ENCODE assay signal across 13 mouse cellular contexts in genomic region chr4:63480845-63481167, GRCm38 (mm10). TPM values are rescaled to one million over a fixed set of nuclear protein-coding genes. Genes with fewer than 3 reads are reported as not detected.
DNase-seq lines count a peak whose midpoint lies in the region; ATAC-seq and TF ChIP-seq lines count a peak whose summit lies in the region.
"Had no signal": no experiment of that assay in that cellular context is flagged by ENCODE, and none has a peak within 500 bp of the region (broad histone marks: within the 10 kb centered on the region; RNA-seq: fewer than 3 reads in every experiment).

No protein-coding gene starts in this region.

- 0 out of 2 replicates have a peak, but pooled peaks have one; percentile 14 for TF ChIP-seq POLR2A in thymus, adult 2 months (IDR thresholded peaks at IDR 0.05; ENCODE audit: control insufficient read depth, extremely low read depth, insufficient read depth, low read length, poor library complexity)

- H3K4me3 ChIP-seq in forebrain, embryonic 12.5 days (replicated peaks): no peak overlapping the region
- no peak overlapping the region for H3K4me3 ChIP-seq in forebrain, embryonic 13.5 days
- no peak overlapping the region for H3K4me3 ChIP-seq in kidney, postnatal 0 days (replicated peaks; ENCODE audit: low read depth, low read length)
- H3K4me3 ChIP-seq in thymus, adult 2 months (ENCODE audit: control insufficient read depth, insufficient read depth, low read length): no peak overlapping the region
- H3K4me3 ChIP-seq: gastrocnemius, adult 2 months had no signal

- H3K36me3 ChIP-seq in forebrain, embryonic 12.5 days (replicated peaks): no peaks in the 10 kb centered on the region
- no peaks in the 10 kb centered on the region for H3K36me3 ChIP-seq in forebrain, embryonic 13.5 days (ENCODE audit: poor library complexity, severe bottlenecking)
- no peaks in the 10 kb centered on the region for H3K36me3 ChIP-seq in kidney, postnatal 0 days (ENCODE audit: insufficient read depth, low read length)
- H3K36me3 ChIP-seq in thymus, adult 2 months (ENCODE audit: control insufficient read depth, insufficient read depth, low read length): no peaks in the 10 kb centered on the region

- H3K4me1 ChIP-seq in forebrain, embryonic 12.5 days: peaks cover 31% of the 10 kb centered on the region
- peaks cover 6% of the 10 kb centered on the region; the same call in 1 of the 2 replicates for H3K4me1 ChIP-seq in forebrain, embryonic 13.5 days
- peaks cover 14% of the 10 kb centered on the region for H3K4me1 ChIP-seq in kidney, postnatal 0 days (replicated peaks; ENCODE audit: insufficient read depth, low read length)
- H3K4me1 ChIP-seq in thymus, adult 2 months (replicated peaks; ENCODE audit: control insufficient read depth, insufficient read depth, low read length): peaks cover 38% of the 10 kb centered on the region

- no peak for ATAC-seq in forebrain, embryonic 12.5 days (ENCODE audit: low FRiP score)
- no peak for ATAC-seq in forebrain, embryonic 13.5 days
- ATAC-seq in kidney, postnatal 0 days (replicated peaks; ENCODE audit: low FRiP score, low read depth): no peak
- no peak for ATAC-seq in megakaryocyte, adult 5-6 weeks (ENCODE audit: poor library complexity, severe bottlenecking)

- H3K27me3 ChIP-seq in forebrain, embryonic 12.5 days: no peaks in the 10 kb centered on the region
- 0 out of 2 replicates have a peak, but pooled peaks cover 4% of the 10 kb centered on the region for H3K27me3 ChIP-seq in forebrain, embryonic 13.5 days
- no peaks in the 10 kb centered on the region for H3K27me3 ChIP-seq in kidney, postnatal 0 days (ENCODE audit: insufficient read depth, low read length)
- no peaks in the 10 kb centered on the region for H3K27me3 ChIP-seq in thymus, adult 2 months (ENCODE audit: control insufficient read depth, insufficient read depth, low read length)

- no peak for TF ChIP-seq CTCF in kidney, postnatal 0 days (IDR thresholded peaks at IDR 0.05; ENCODE audit: low read depth)
- TF ChIP-seq CTCF in thymus, adult 2 months (IDR thresholded peaks at IDR 0.05; ENCODE audit: borderline replicate concordance, control insufficient read depth, extremely low read depth, insufficient read depth, low read length, poor library complexity): peak; percentile 53; the same call in 1 of the 2 replicates

- H3K4me2 ChIP-seq in forebrain, embryonic 12.5 days: no peak overlapping the region
- H3K4me2 ChIP-seq in forebrain, embryonic 13.5 days: no peak overlapping the region
- peak overlapping the region; percentile 21; the same call in 1 of the 2 replicates for H3K4me2 ChIP-seq in kidney, postnatal 0 days (ENCODE audit: low read length)

- peak overlapping the region; percentile 57; the same call in 1 of the 2 replicates for H3K27ac ChIP-seq in forebrain, embryonic 12.5 days
- no peak overlapping the region for H3K27ac ChIP-seq in forebrain, embryonic 13.5 days
- H3K27ac ChIP-seq in kidney, postnatal 0 days: peak overlapping the region; percentile 52
- H3K27ac ChIP-seq in thymus, adult 2 months (ENCODE audit: control insufficient read depth, insufficient read depth, low read length): peak overlapping the region; percentile 91
- H3K27ac ChIP-seq: gastrocnemius, adult 2 months had no signal

- WGBS in forebrain, embryonic 12.5 days: 50% methylated on average over 11 of the region's 11 CpGs
- WGBS in forebrain, embryonic 13.5 days: 50% methylated on average over 11 of the region's 11 CpGs
- 25% methylated on average over 11 of the region's 11 CpGs for WGBS in kidney, postnatal 0 days
- 39% methylated on average over 11 of the region's 11 CpGs for WGBS in thymus, adult 2 months

- no peak for DNase-seq in kidney, postnatal 0 days (ENCODE audit: low spot score)
- DNase-seq in kidney, adult 18-20 months: no peak
- DNase-seq in thymus, adult 2 months: no peak
- DNase-seq in thymus, postnatal 25 days: no peak
- DNase-seq in adrenal gland, adult 8-10 months: no peak
- DNase-seq: cerebellum, postnatal 14 days; layer of hippocampus, adult 9-11 months; lung, postnatal 36 days had no signal

- no peaks in the 10 kb centered on the region for H3K9me3 ChIP-seq in forebrain, embryonic 12.5 days
- H3K9me3 ChIP-seq in forebrain, embryonic 13.5 days (replicated peaks): no peaks in the 10 kb centered on the region
- no peaks in the 10 kb centered on the region for H3K9me3 ChIP-seq in kidney, postnatal 0 days (replicated peaks; ENCODE audit: low read length)

- no peak overlapping the region for H3K9ac ChIP-seq in forebrain, embryonic 12.5 days
- H3K9ac ChIP-seq in forebrain, embryonic 13.5 days: no peak overlapping the region
- 0 out of 2 replicates have a peak overlapping the region, but pooled peaks have one; percentile 0 for H3K9ac ChIP-seq in kidney, postnatal 0 days (ENCODE audit: low read depth, low read length)

RNA-seq across cellular contexts. Expression of gene Whrn, which starts 15.0 kb away (rescaled TPM):
- 9.4 and 10.5 TPM in 2 replicates for polyA plus RNA-seq in forebrain, embryonic 12.5 days (2016; fragmentation: Nextera tagmentation; extraction: Ambion mirVana)
- 5.5 and 6.1 TPM in 2 replicates for polyA plus RNA-seq in forebrain, embryonic 13.5 days (2015; fragmentation: Nextera tagmentation; extraction: Ambion mirVana)
- polyA plus RNA-seq in kidney, postnatal 0 days (2015; fragmentation: Nextera tagmentation; extraction: Ambion mirVana): 3.4 TPM in 2 replicates
- 132 and 204 TPM in 2 replicates for polyA plus RNA-seq in thymus, adult 2 months (2012; rRNA removed)
- total RNA-seq in adrenal gland, adult 8-10 months (2022): 10 to 100 TPM; 56.7 to 95.9 (median 78.5) TPM
- 0.45 and 1.5 TPM in 2 replicates for total RNA-seq in megakaryocyte, adult 5-6 weeks (2015)
- total RNA-seq in megakaryocyte, adult 5-6 weeks (2017): 0.07 and 0.65 TPM in 2 replicates
- total RNA-seq: MEL had no signal

Comparison
In these comparisons a context has a peak if more than half of its experiments do, and no peak if none do; other contexts are left out.
1. RNA of gene Whrn, which starts 15.0 kb away (polyA plus RNA-seq): 132 to 204 TPM in thymus, adult 2 months; 9.4 to 10.5 TPM in forebrain, embryonic 12.5 days, 5.5 to 6.1 TPM in forebrain, embryonic 13.5 days and 3.4 TPM in kidney, postnatal 0 days; every median in the first group is over 10 times any median in the second.